Mouse (Mus musculus) neutrophil, adult 83 days (primary cell): ENCODE data around the gene Trim23. TPM values are rescaled to one million over a fixed set of nuclear protein-coding genes. Genes with fewer than 3 reads are reported as not detected.

ENCODE experiments used
- total RNA-seq, 2 experiments: library from RNA; stranded (reverse); gene quantifications; one replicate each; pipeline ENCODE4 v1.2.4; 2023

Trim23 gene
- total RNA-seq, result 1 to 10 TPM; 6.9 to 7.1 TPM

GRCm38 (mm10) chr13:104178650-104179121 is at the start of gene Trim23:
Trim23 (plus strand) TSS chr13:104178797.

GRCm38 (mm10) chr13:104177796-104178649 is 574 bp upstream of the Trim23 start, which contains the start of gene Trappc13:
Trappc13 (minus strand) TSS chr13:104178469.

GRCm38 (mm10) chr13:104228384-104229066 is 49.9 kb downstream of the Trim23 start, which contains the start of the genes Cenpk and Ppwd1:
Cenpk (plus strand) TSS chr13:104228611.
Ppwd1 (minus strand) TSS chr13:104228843.

Other genes with a start within 250 kb of the Trim23 start
- gene Nln, start 69.2 kb upstream of the Trim23 start, total RNA-seq, result 10 to 100 TPM; 14.1 to 17.6 TPM
- under 1 TPM in 1 of 2 experiments, not detected in 1; 0.57 TPM for gene Sgtb, start 69.1 kb upstream of the Trim23 start, total RNA-seq
- 10 to 100 TPM; 19.2 to 19.8 TPM for gene Trappc13, start 328 bp upstream of the Trim23 start, total RNA-seq
- 10 to 100 TPM; 16.7 to 24.5 TPM for gene Cenpk, start 49.8 kb downstream of the Trim23 start, total RNA-seq
- 10 to 100 TPM; 19.4 to 20.6 TPM for gene Ppwd1, start 50.0 kb downstream of the Trim23 start, total RNA-seq
- under 1 TPM; 0.66 to 0.77 TPM for gene Adamts6, start 109.0 kb downstream of the Trim23 start, total RNA-seq